In the genomic region with DNA sequence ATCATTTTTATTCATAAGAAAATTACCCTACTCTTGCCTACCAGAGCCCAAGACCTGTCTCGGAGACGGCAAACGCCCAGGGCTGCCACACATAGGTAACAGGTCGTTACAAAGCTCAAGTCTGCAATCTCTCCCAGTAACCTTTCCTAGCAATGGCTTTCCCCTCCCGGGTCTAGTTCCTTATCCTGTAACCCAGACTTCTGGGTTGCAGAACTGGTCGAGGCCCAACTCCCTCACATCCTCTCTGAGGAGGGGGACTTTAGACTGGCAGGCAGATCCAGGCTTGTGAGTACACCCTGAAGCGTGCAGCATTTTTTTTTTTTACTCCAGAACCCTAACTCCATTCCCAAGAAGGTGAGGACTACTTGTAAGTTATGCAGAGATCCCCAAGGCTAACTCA, we compare ENCODE assay signal across 7 mouse cellular contexts. TPM values are rescaled to one million over a fixed set of nuclear protein-coding genes. Genes with fewer than 3 reads are reported as not detected.
DNase-seq lines count a peak whose midpoint lies in the region; ATAC-seq and TF ChIP-seq lines count a peak whose summit lies in the region.
"Not testable (repeated sequence)": the region's sequence is repeated elsewhere in the genome, so short reads cannot be mapped to it uniquely, and the experiment has no call there.

No protein-coding gene starts in this region.

- DNase-seq in ES-E14 (ENCODE audit: low read depth, low spot score); hindbrain, postnatal 0 days (ENCODE audit: low spot score): not testable (repeated sequence)
- DNase-seq in neural tube, embryonic 10.5 days (ENCODE audit: extremely low spot score, low spot score): peak; percentile 13

- peak overlapping the region; percentile 74 for H3K4me2 ChIP-seq in embryonic facial prominence, embryonic 15.5 days (replicated peaks)
- peak overlapping the region; percentile 71 for H3K4me2 ChIP-seq in heart, embryonic 12.5 days
- peak overlapping the region; percentile 69 for H3K4me2 ChIP-seq in hindbrain, postnatal 0 days (ENCODE audit: low read depth, low read length)
- H3K4me2 ChIP-seq in limb, embryonic 12.5 days: peak overlapping the region; percentile 69
- H3K4me2 ChIP-seq in lung, embryonic 16.5 days (ENCODE audit: low read depth, low read length): peak overlapping the region; percentile 98

- ATAC-seq in embryonic facial prominence, embryonic 15.5 days (ENCODE audit: insufficient number of reproducible peaks, low FRiP score, low TSS enrichment, low read depth); heart, embryonic 12.5 days (ENCODE audit: insufficient number of reproducible peaks, low FRiP score); hindbrain, postnatal 0 days; limb, embryonic 12.5 days (ENCODE audit: insufficient number of reproducible peaks, insufficient read depth, low FRiP score, low TSS enrichment, low read depth); lung, embryonic 16.5 days (ENCODE audit: low read depth): not testable (repeated sequence)

- not testable (repeated sequence) for H3K27ac ChIP-seq in ES-E14 (ENCODE audit: insufficient read depth, low read depth, low read length, poor library complexity, severe bottlenecking); embryonic facial prominence, embryonic 15.5 days (replicated peaks); heart, embryonic 12.5 days (ENCODE audit: poor library complexity, severe bottlenecking); hindbrain, postnatal 0 days; limb, embryonic 12.5 days; lung, embryonic 16.5 days (ENCODE audit: low read length)

- not testable (repeated sequence) for TF ChIP-seq CTCF in hindbrain, postnatal 0 days (IDR thresholded peaks at IDR 0.05; ENCODE audit: low read depth)

- not testable (repeated sequence) for H3K27me3 ChIP-seq in embryonic facial prominence, embryonic 15.5 days; heart, embryonic 12.5 days (replicated peaks); hindbrain, postnatal 0 days (ENCODE audit: insufficient read depth, low read length); limb, embryonic 12.5 days; lung, embryonic 16.5 days (ENCODE audit: control insufficient read depth, insufficient read depth, low read depth, low read length)

- 47% methylated on average over 7 of the region's 7 CpGs for WGBS in embryonic facial prominence, embryonic 15.5 days
- WGBS in heart, embryonic 12.5 days: 55% methylated on average over 7 of the region's 7 CpGs
- WGBS in hindbrain, postnatal 0 days: 60% methylated on average over 7 of the region's 7 CpGs
- 44% methylated on average over 7 of the region's 7 CpGs for WGBS in limb, embryonic 12.5 days
- WGBS in lung, embryonic 16.5 days: 54% methylated on average over 7 of the region's 7 CpGs

- H3K9ac ChIP-seq in ES-E14 (ENCODE audit: insufficient read depth, low read depth, low read length, poor library complexity, severe bottlenecking): peak overlapping the region; percentile 73; the same call in 1 of the 2 replicates
- H3K9ac ChIP-seq in embryonic facial prominence, embryonic 15.5 days; hindbrain, postnatal 0 days (replicated peaks; ENCODE audit: low read length); limb, embryonic 12.5 days (replicated peaks): not testable (repeated sequence)
- peak overlapping the region; percentile 84 for H3K9ac ChIP-seq in heart, embryonic 12.5 days
- H3K9ac ChIP-seq in lung, embryonic 16.5 days (ENCODE audit: low read length): peak overlapping the region; percentile 45

- not testable (repeated sequence) for H3K36me3 ChIP-seq in ES-E14 (ENCODE audit: control insufficient read depth, insufficient read depth, low read length, poor library complexity, severe bottlenecking); embryonic facial prominence, embryonic 15.5 days; heart, embryonic 12.5 days; hindbrain, postnatal 0 days (ENCODE audit: insufficient read depth, low read length); limb, embryonic 12.5 days; lung, embryonic 16.5 days (ENCODE audit: control insufficient read depth, insufficient read depth, low read length)

- in situ Hi-C loops in ES-E14 (cut with MboI; ENCODE audit: low sequenced_read_pairs in 2 of 2, unreplicated experiment in 2 of 2): not testable (repeated sequence)

- H3K4me1 ChIP-seq in ES-E14 (ENCODE audit: control insufficient read depth in 2 of 2, insufficient read depth in 2 of 2, low read length in 2 of 2, poor library complexity in 1 of 2); embryonic facial prominence, embryonic 15.5 days; hindbrain, postnatal 0 days (ENCODE audit: insufficient read depth, low read length); limb, embryonic 12.5 days (replicated peaks); lung, embryonic 16.5 days (replicated peaks; ENCODE audit: control insufficient read depth, insufficient read depth, low read length): not testable (repeated sequence)
- H3K4me1 ChIP-seq in heart, embryonic 12.5 days (replicated peaks): peaks cover 27% of the 10 kb centered on the region

- H3K9me3 ChIP-seq in ES-E14 (ENCODE audit: control insufficient read depth, insufficient read depth, low read depth, low read length); embryonic facial prominence, embryonic 15.5 days (replicated peaks); heart, embryonic 12.5 days (replicated peaks); hindbrain, postnatal 0 days (ENCODE audit: low read length); limb, embryonic 12.5 days; lung, embryonic 16.5 days (ENCODE audit: control insufficient read depth, low read length): not testable (repeated sequence)

- peak overlapping the region; percentile 71 to 85; a peak in 3 of 4 replicates for H3K4me3 ChIP-seq in ES-E14 (ENCODE audit: insufficient read depth in 1 of 2, low read depth in 1 of 2, low read length in 2 of 2, poor library complexity in 1 of 2, severe bottlenecking in 1 of 2)
- H3K4me3 ChIP-seq in embryonic facial prominence, embryonic 15.5 days (replicated peaks): peak overlapping the region; percentile 56
- H3K4me3 ChIP-seq in heart, embryonic 12.5 days: peak overlapping the region; percentile 57
- H3K4me3 ChIP-seq in hindbrain, postnatal 0 days (ENCODE audit: low read length): peak overlapping the region; percentile 69; the same call in 1 of the 2 replicates
- H3K4me3 ChIP-seq in limb, embryonic 12.5 days (replicated peaks): peak overlapping the region; percentile 72
- H3K4me3 ChIP-seq in lung, embryonic 16.5 days (ENCODE audit: low read length): peak overlapping the region; percentile 77

RNA-seq across cellular contexts. Expression of gene Dynlt1b, which starts 46.0 kb away (rescaled TPM):
- 557 and 575 TPM in 2 replicates for total RNA-seq in ES-E14 (2012; rRNA removed)
- 467 and 526 TPM in 2 replicates for polyA plus RNA-seq in embryonic facial prominence, embryonic 15.5 days (2015; fragmentation: Nextera tagmentation; extraction: Ambion mirVana)
- polyA plus RNA-seq in heart, embryonic 12.5 days (2016; fragmentation: Nextera tagmentation; extraction: Ambion mirVana): 418 and 422 TPM in 2 replicates
- 392 and 457 TPM in 2 replicates for total RNA-seq in hindbrain, postnatal 0 days (2014; rRNA removed)
- 1,203 and 1,233 TPM in 2 replicates for polyA plus RNA-seq in hindbrain, postnatal 0 days (2015; fragmentation: Nextera tagmentation; extraction: Ambion mirVana)
- polyA plus RNA-seq in limb, embryonic 12.5 days (2016; fragmentation: Nextera tagmentation; extraction: Ambion mirVana): 528 and 536 TPM in 2 replicates
- polyA plus RNA-seq in lung, embryonic 16.5 days (2015; fragmentation: Nextera tagmentation; extraction: Ambion mirVana): 525 and 538 TPM in 2 replicates
